Mouse (Mus musculus) ES-E14 (cell line): ENCODE data around the gene Snrpd2. TPM values are rescaled to one million over a fixed set of nuclear protein-coding genes. Genes with fewer than 3 reads are reported as not detected.
"Not testable (repeated sequence)": the region's sequence is repeated elsewhere in the genome, so short reads cannot be mapped to it uniquely, and the experiment has no call there.

Experiments
- DNase-seq: peaks from one replicate; pipeline ENCODE4 v3.0.0-alpha.2; 2013; ENCODE audit warnings: low read depth, low spot score
- H3K27ac ChIP-seq: 2 replicates; pipeline ENCODE4 v1.5.1; 2012; ENCODE audit warnings: low read depth, mild to moderate bottlenecking, low read length, moderate library complexity, mixed read lengths; ENCODE audit not compliant: poor library complexity, insufficient read depth, severe bottlenecking
- H3K36me3 ChIP-seq: 2 replicates; pipeline ENCODE4 v1.6.1; 2012; ENCODE audit warnings: mild to moderate bottlenecking, low read length, moderate library complexity, mixed read lengths; ENCODE audit not compliant: control insufficient read depth, poor library complexity, insufficient read depth, severe bottlenecking
- H3K4me1 ChIP-seq, 2 experiments: fragments of 150-350 bp in 1 of 2; sonication (generic) in 1 of 2; 2 replicates each; pipeline ENCODE4 v1.6.1; 2012; ENCODE audit warnings: low read length in 2 of 2, mild to moderate bottlenecking in 1 of 2, mixed read lengths in 1 of 2; ENCODE audit not compliant: control insufficient read depth in 2 of 2, insufficient read depth in 2 of 2, poor library complexity in 1 of 2
- H3K4me3 ChIP-seq, 2 experiments: fragments of 150-350 bp in 1 of 2; sonication (generic) in 1 of 2; 2 replicates each; pipeline ENCODE4 v1.5.1; 2012; ENCODE audit warnings: low read length in 2 of 2, low read depth in 1 of 2, mild to moderate bottlenecking in 1 of 2, mixed read lengths in 1 of 2; ENCODE audit not compliant: insufficient read depth in 1 of 2, poor library complexity in 1 of 2, severe bottlenecking in 1 of 2
- H3K9ac ChIP-seq: 2 replicates; pipeline ENCODE4 v1.6.1; 2012; ENCODE audit warnings: low read depth, mild to moderate bottlenecking, low read length, mixed read lengths; ENCODE audit not compliant: poor library complexity, insufficient read depth, severe bottlenecking
- H3K9me3 ChIP-seq: fragments of 150-350 bp; sonication (generic); 2 replicates; pipeline ENCODE4 v1.6.1; 2012; ENCODE audit warnings: low read depth, mild to moderate bottlenecking, low read length; ENCODE audit not compliant: control insufficient read depth, insufficient read depth
- CHD2 ChIP-seq: IDR thresholded peaks from 2 replicates; pipeline ENCODE4 v1.6.1; 2014; ENCODE audit warnings: mild to moderate bottlenecking, low read depth, low read length, inconsistent platforms
- HCFC1 ChIP-seq: IDR thresholded peaks from 2 replicates; pipeline ENCODE4 v1.6.1; 2012; ENCODE audit warnings: low read length, inconsistent platforms, borderline replicate concordance; ENCODE audit not compliant: insufficient read depth
- MAFK ChIP-seq: IDR thresholded peaks from 2 replicates; pipeline ENCODE4 v1.6.1; 2014; ENCODE audit warnings: mild to moderate bottlenecking, low read depth, low read length, inconsistent platforms; ENCODE audit not compliant: insufficient read depth
- ZC3H11A ChIP-seq: IDR thresholded peaks from 2 replicates; pipeline ENCODE4 v1.6.1; 2012; ENCODE audit warnings: low read depth, mild to moderate bottlenecking, inconsistent platforms, low read length, borderline replicate concordance
- ZNF384 ChIP-seq: IDR thresholded peaks from 2 replicates; pipeline ENCODE4 v1.6.1; 2012; ENCODE audit warnings: low read depth, low read length, inconsistent platforms
- in situ Hi-C, 2 experiments: fragments of 600-800 bp; cut with MboI; formaldehyde crosslinking; loops; one replicate each; pipeline ENCODE4 v1.15.1; 2025; ENCODE audit warnings: low sequenced_read_pairs in 2 of 2, inconsistent platforms in 1 of 2; ENCODE audit not compliant: unreplicated experiment in 2 of 2
- total RNA-seq: library from RNA; depleted of rRNA; stranded (reverse); fragments of 300-350 nt; gene quantifications from 2 replicates; pipeline ENCODE4 v1.2.3, GENCODE M21; 2012

Gene Snrpd2
- total RNA-seq, 1 experiment = 355 TPM

DNA sequence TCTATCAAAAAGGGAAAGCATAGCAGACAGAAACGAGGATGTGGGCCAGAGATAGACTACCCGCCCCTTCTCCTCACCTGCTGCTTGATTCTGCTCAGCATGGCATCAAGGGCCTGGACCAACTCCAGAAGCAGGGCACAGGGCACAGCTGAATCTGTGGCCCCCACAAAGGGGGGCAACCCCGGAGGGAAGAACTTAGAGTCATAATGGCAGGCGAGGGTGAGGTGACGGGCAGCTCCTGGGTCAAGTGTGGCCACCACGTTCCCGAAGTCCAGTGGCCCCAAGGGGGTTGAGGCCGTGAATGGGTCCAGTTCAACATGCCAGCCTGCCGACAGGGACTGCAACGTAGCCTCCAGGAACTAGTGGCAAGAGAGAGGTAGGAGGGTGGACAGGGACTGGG lies 2.7 kb upstream of the Snrpd2 start:
- in situ Hi-C loops = no loop called here
- DNase-seq = no peak
- TF ChIP-seq ZNF384 (no peak), ZC3H11A (no peak), CHD2 (no peak), HCFC1 (no peak), MAFK (no peak)
- no peak overlapping the region for H3K27ac ChIP-seq
- H3K9me3 ChIP-seq = no peaks in the 10 kb centered on the region
- peaks cover 9% of the 10 kb centered on the region; the same call in 1 of the 2 replicates for H3K36me3 ChIP-seq
- no peak overlapping the region for H3K4me3 ChIP-seq
- no peak overlapping the region for H3K9ac ChIP-seq
- peaks cover 5 to 7% of the 10 kb centered on the region in 2 experiments; a peak in 1 of 4 replicates for H3K4me1 ChIP-seq

DNA sequence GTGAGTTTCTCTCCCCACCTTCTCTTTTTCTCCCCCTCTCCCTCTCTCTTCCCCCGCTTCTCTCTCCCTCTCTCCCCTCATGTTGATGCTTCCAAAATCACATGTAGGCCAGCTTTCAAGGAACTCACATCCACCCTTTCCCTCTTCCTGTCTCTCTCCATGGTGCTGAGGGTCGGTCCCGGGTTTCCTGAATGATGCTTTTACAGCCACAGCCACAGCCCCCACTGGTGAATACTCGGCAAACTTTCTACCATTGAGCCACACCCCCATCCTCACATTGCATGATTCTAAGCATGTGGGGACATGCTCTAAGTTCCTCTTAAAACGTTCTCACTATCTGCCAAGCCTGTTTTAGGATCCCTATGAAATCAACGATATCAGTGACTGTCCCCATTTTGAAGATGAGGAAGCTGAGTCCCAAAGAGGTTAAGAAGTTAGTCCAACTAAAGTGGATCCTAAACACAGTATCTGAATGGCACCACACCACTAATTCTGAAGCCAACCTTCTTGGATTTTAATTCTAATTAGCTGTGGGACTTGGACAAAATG lies 2.0 kb upstream of the Snrpd2 start:
- H3K9me3 ChIP-seq = no peaks in the 10 kb centered on the region
- no peak for TF ChIP-seq ZNF384
- no peak for TF ChIP-seq ZC3H11A
- TF ChIP-seq MAFK = no peak
- no peak for TF ChIP-seq HCFC1
- no peak for TF ChIP-seq CHD2
- peaks cover 5 to 7% of the 10 kb centered on the region in 2 experiments; a peak in 1 of 4 replicates for H3K4me1 ChIP-seq
- no peak overlapping the region for H3K9ac ChIP-seq
- H3K27ac ChIP-seq = no peak overlapping the region
- H3K36me3 ChIP-seq = peaks cover 15% of the 10 kb centered on the region
- in situ Hi-C loops = no loop called here
- no peak for DNase-seq
- no peak overlapping the region for H3K4me3 ChIP-seq

GRCm38 (mm10) chr7:19148180-19148874 lies 1.2 kb upstream of the Snrpd2 start:
- Histone ChIP-seq H3K27ac (no peak overlapping the region), H3K4me3 (peak overlapping the region; percentile 75 to 79), H3K4me1 (peaks cover 5 to 7% of the 10 kb centered on the region in 2 experiments; a peak in 1 of 4 replicates), H3K9me3 (no peaks in the 10 kb centered on the region), H3K36me3 (peaks cover 21% of the 10 kb centered on the region), H3K9ac (peak overlapping the region; percentile 74)
- no peak for DNase-seq
- in situ Hi-C loops = no loop called here
- TF ChIP-seq ZC3H11A (no peak), CHD2 (no peak), HCFC1 (no peak), ZNF384 (no peak), MAFK (no peak)

- H3K27ac ChIP-seq = peak within 1 kb of the TSS; percentile 14; the same call in 1 of the 2 replicates
- in situ Hi-C loops = no loop called here
- H3K9ac ChIP-seq = peak within 1 kb of the TSS; percentile 93
- no peaks in the 10 kb centered on the region for H3K9me3 ChIP-seq
- H3K4me1 ChIP-seq = peaks cover 5 to 7% of the 10 kb centered on the region in 2 experiments; a peak in 1 of 4 replicates
- TF ChIP-seq CHD2 = peak; percentile 66; the same call in 1 of the 2 replicates
- peak; percentile 40; the same call in 1 of the 2 replicates for TF ChIP-seq HCFC1
- no peak for TF ChIP-seq ZNF384
- no peak for TF ChIP-seq MAFK
- no peak for TF ChIP-seq ZC3H11A
- H3K36me3 ChIP-seq = peaks cover 28% of the 10 kb centered on the region
- peak; percentile 99 for DNase-seq
- H3K4me3 ChIP-seq = peak within 1 kb of the TSS; percentile 82 to 90
These were observed 514 bp upstream of the Snrpd2 start, which contains the start of gene Qpctl for GRCm38 (mm10) chr7:19148875-19149541. Gene Qpctl, minus strand, starts transcription at chr7:19149291.

DNA sequence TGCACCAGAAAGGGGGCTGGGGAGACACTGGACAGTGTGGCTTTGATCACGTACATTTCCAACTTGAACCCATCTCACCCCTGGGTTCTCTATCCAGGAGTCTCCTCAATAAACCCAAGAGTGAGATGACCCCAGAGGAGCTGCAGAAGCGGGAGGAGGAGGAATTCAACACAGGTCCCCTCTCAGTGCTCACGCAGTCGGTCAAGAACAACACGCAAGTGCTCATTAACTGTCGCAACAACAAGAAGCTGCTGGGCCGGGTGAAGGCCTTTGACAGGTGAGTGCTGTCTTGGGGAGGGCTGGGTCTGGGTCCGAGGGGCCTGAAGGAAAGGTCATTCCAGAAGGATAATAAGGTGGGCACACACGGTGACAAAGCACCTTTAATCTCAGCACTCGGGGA lies 1.6 kb downstream of the Snrpd2 start:
- H3K4me3 ChIP-seq, H3K9ac ChIP-seq, H3K27ac ChIP-seq, DNase-seq, in situ Hi-C loops, H3K9me3 ChIP-seq, H3K4me1 ChIP-seq: not testable (repeated sequence)
- peaks cover 28% of the 10 kb centered on the region for H3K36me3 ChIP-seq
